Mouse (Mus musculus) ES-Bruce4 (cell line): Measurements from ENCODE around the gene Epc2.

Experiments used
- CTCF ChIP-seq: IDR thresholded peaks from one replicate; pipeline ENCODE4 v1.8.1; 2011; ENCODE audit warnings: low read depth, low read length
- EP300 ChIP-seq: IDR thresholded peaks from 2 replicates; pipeline ENCODE4 v1.6.1; 2011; ENCODE audit warnings: low read depth, low read length; ENCODE audit not compliant: insufficient read depth
- POLR2A ChIP-seq: IDR thresholded peaks from one replicate; pipeline ENCODE4 v1.8.1; 2011; ENCODE audit warnings: low read length; ENCODE audit not compliant: insufficient read depth

DNA sequence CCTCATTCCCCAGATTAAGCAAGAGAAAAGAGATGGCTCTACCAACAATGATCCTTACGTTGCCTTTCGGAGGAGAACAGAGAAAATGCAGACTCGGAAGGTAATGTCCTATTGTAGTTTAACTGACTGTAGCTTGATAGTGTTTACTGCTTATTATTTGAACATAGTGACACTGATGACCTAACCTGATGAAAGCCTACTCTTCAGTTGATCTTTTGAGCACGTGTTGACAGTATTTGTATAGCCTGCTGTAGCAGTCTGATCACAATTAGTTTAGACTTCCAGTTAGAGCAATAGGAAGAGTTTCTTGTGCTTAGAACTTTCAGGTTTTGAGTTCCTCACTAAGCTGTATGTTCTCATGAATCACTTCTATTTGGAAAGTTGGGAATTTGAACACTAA lies 71.3 kb downstream of the Epc2 start:
- no peak for TF ChIP-seq CTCF
- no peak for TF ChIP-seq POLR2A
- TF ChIP-seq EP300, result no peak
